Mouse (Mus musculus) hindbrain, embryonic 16.5 days (tissue): ENCODE data around the gene Ercc6. TPM values are rescaled to one million over a fixed set of nuclear protein-coding genes. Genes with fewer than 3 reads are reported as not detected.
A peak's percentile ranks its signal among the peaks of the same experiment; 100 is the strongest.

Source experiments
- ATAC-seq: fragments of 200-750 bp; cut with Nextera tagmentation; 2 replicates; pipeline ENCODE4 v1.8.0; 2017; ENCODE audit warnings: moderate TSS enrichment, moderate library complexity
- H3K27ac ChIP-seq: fragments of 300-500 bp; sonication (generic); 2 replicates; pipeline ENCODE4 v1.5.1; 2014; ENCODE audit warnings: low read depth, mild to moderate bottlenecking, control low read depth, low read length, moderate library complexity
- H3K27me3 ChIP-seq: fragments of 300-500 bp; sonication (generic); replicated peaks from 2 replicates; pipeline ENCODE4 v1.6.1; 2014; ENCODE audit warnings: low read length; ENCODE audit not compliant: control insufficient read depth, insufficient read depth
- H3K36me3 ChIP-seq: fragments of 300-500 bp; sonication (generic); 2 replicates; pipeline ENCODE4 v1.6.1; 2014; ENCODE audit warnings: mild to moderate bottlenecking, low read length, moderate library complexity, mixed read lengths; ENCODE audit not compliant: control insufficient read depth, insufficient read depth
- H3K4me1 ChIP-seq: fragments of 300-500 bp; sonication (generic); 2 replicates; pipeline ENCODE4 v1.6.1; 2014; ENCODE audit warnings: low read depth, low read length; ENCODE audit not compliant: control insufficient read depth, insufficient read depth
- H3K4me2 ChIP-seq: fragments of 300-500 bp; sonication (generic); 2 replicates; pipeline ENCODE4 v1.6.1; 2014; ENCODE audit warnings: mild to moderate bottlenecking, low read length, control low read depth, moderate library complexity
- H3K4me3 ChIP-seq: fragments of 300-500 bp; sonication (generic); 2 replicates; pipeline ENCODE4 v1.5.1; 2014; ENCODE audit warnings: mild to moderate bottlenecking, low read length, control low read depth, moderate library complexity
- H3K9ac ChIP-seq: fragments of 300-500 bp; sonication (generic); 2 replicates; pipeline ENCODE4 v1.6.1; 2014; ENCODE audit warnings: low read depth, mild to moderate bottlenecking, control low read depth, low read length, moderate library complexity
- H3K9me3 ChIP-seq: fragments of 300-500 bp; sonication (generic); 2 replicates; pipeline ENCODE4 v1.6.1; 2014; ENCODE audit warnings: mild to moderate bottlenecking, low read length, moderate library complexity; ENCODE audit not compliant: control insufficient read depth
- WGBS: fragments of 180-500 bp; shearing (Covaris S2); extraction: QIAGEN DNeasy Blood & Tissue Kit; methylation state at CpG from one replicate; pipeline ENCODE4 v1.1.7; 2014; 5-methylcytosine and 5-hydroxymethylcytosine counted together
- polyA plus RNA-seq: library from polyadenylated mRNA; unstranded; fragments of >200 nt; fragmentation: Nextera tagmentation; extraction: Ambion mirVana; gene quantifications from 2 replicates; pipeline ENCODE4 v1.2.1, GENCODE M21; 2015

The Ercc6 gene
- polyA plus RNA-seq, 1 experiment from 2014 or later, result 24.2 TPM

DNA sequence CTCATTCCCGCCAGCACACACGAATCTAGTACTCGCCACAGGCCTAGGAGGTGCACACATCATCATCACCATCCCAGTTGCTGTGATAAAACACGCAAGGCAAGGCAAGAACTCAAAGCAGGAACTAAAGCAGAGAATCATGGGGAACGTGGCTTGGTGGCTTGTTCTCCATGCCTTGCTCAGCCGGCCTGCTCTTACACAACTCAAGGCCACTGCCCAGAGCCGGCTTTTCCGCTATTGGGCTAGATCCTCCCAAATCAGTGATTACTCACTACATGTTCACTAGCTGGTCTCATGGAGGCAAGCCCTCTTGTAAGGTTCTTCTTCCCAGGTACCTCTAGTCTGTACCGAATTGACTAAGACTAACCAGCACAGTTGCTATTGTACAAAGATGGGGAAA is 70.4 kb downstream of the Ercc6 start:
- WGBS, result 89% methylated on average over 9 of the region's 9 CpGs
- Histone ChIP-seq H3K27me3 (no peaks in the 10 kb centered on the region), H3K4me3 (no peak overlapping the region), H3K9me3 (no peaks in the 10 kb centered on the region), H3K4me1 (no peaks in the 10 kb centered on the region), H3K36me3 (no peaks in the 10 kb centered on the region), H3K9ac (no peak overlapping the region), H3K27ac (no peak overlapping the region), H3K4me2 (no peak overlapping the region)
- no peak for ATAC-seq

DNA sequence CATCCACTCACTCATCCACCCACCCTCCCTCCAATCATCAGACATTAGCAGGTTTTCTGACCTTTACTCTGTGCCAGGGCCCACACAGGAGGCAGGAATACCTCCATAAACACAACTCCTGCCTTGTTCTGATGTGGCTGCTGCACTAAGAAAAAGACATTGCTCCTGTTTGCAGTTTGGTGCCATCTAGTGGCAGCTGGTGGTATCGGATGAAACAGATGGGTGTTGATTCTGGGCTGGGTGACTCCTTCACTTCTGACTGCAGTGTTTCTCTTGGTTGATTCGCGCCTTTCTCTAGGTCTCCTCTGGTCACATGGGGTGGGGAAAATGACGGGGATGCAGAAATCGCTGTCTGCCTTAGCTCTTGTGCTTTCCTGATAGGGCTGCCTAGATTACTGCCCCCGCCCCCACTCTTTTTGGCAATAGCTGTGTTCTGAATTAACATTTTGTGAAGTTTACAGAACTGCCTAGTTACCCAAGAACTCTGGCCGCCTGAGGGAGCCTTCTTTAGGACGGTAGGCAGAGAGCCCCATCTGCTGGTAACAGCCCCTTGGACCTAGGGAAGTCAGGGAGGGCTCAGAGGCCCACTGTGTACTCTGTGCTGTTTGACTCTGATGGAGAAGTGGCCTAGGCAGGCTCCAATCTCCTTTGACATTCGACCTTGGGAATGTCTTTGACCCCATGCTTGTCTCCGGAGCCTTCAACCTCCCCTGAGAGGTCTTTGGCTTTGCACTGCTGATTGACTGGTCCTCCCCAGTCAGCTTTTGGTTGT is 73.9 kb downstream of the Ercc6 start:
- Histone ChIP-seq H3K9me3 (no peaks in the 10 kb centered on the region), H3K4me2 (no peak overlapping the region), H3K27me3 (no peaks in the 10 kb centered on the region), H3K36me3 (no peaks in the 10 kb centered on the region), H3K9ac (no peak overlapping the region), H3K27ac (no peak overlapping the region), H3K4me1 (no peaks in the 10 kb centered on the region), H3K4me3 (no peak overlapping the region)
- WGBS, result 15% methylated on average over 10 of the region's 10 CpGs
- ATAC-seq, result peak; percentile 69

- H3K27ac ChIP-seq, result no peak overlapping the region
- WGBS, result 67% methylated on average over 3 of the region's 3 CpGs
- peaks cover 11% of the 10 kb centered on the region for H3K27me3 ChIP-seq
- H3K9me3 ChIP-seq, result no peaks in the 10 kb centered on the region
- ATAC-seq, result no peak
- H3K4me2 ChIP-seq, result no peak overlapping the region
- no peaks in the 10 kb centered on the region for H3K4me1 ChIP-seq
- H3K9ac ChIP-seq, result no peak overlapping the region
- no peaks in the 10 kb centered on the region for H3K36me3 ChIP-seq
- no peak overlapping the region for H3K4me3 ChIP-seq
Measured at GRCm38 (mm10) chr14:32590377-32590776, 77.1 kb downstream of the Ercc6 start.

DNA sequence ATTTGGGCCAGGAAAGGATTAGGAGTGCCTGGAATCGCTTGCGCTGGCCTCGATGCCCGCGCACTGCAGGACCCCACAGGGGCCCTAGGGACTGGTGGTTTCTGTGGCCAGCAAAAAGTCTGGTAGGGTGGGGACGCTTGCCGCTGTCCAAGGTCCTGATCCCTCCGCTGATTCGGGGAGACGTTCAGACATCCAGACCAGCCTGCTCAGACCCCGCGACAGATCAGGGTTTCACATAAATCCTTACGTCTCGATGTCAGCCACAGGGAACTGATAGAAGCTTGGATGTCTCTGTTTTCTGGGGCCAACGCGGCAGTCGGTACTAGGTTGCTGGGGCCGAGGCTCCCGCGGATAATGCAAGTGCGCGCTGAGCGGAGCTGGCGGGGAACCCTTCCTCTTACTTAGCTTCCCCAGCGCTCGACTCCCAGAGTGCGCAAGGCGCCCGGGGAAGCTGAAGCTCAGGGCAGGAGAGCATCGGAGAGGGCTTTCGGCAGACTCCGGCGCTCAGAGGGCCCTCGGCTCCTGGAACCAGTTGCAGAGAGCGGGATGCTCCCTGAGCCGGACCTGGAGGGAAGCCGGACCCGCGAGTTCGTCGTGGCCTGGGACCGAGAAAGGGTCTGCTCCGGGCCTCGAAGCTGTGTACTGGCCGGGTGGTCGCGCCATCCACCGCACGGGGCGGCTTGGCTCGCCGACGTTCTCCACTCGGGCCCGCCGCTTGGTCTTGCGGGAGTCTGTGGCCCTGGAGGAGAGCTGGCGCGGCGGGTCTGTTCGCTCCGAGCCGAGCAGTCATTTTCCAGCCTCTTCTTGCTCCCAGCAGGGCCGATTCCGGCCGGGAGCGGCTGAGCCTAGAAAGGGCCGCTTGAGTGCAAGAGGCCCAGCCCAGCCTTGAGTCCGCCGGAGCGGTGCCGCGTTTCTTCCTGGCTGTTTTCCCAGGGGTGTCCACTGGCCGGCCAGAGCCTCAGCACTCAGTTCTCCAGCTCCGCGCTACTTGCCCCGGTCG is 84.2 kb downstream of the Ercc6 start:
- under 1% methylated on average over 71 of the region's 78 CpGs for whole genome bisulfite sequencing
- Histone ChIP-seq H3K4me2 (peak overlapping the region; percentile 56), H3K27me3 (peaks cover 38% of the 10 kb centered on the region), H3K4me3 (peak overlapping the region; percentile 29), H3K4me1 (peaks cover 27% of the 10 kb centered on the region), H3K9ac (peak overlapping the region; percentile 57), H3K36me3 (no peaks in the 10 kb centered on the region), H3K9me3 (no peaks in the 10 kb centered on the region), H3K27ac (no peak overlapping the region)
- ATAC-seq, result no peak; the same call in 1 of the 2 replicates

GRCm38 (mm10) chr14:32598437-32599219 is 85.3 kb downstream of the Ercc6 start:
- 6% methylated on average over 23 of the region's 23 CpGs for WGBS
- H3K9ac ChIP-seq, result no peak overlapping the region
- H3K27me3 ChIP-seq, result peaks cover 43% of the 10 kb centered on the region
- peak; percentile 38; the same call in 1 of the 2 replicates for ATAC-seq
- H3K4me3 ChIP-seq, result peak overlapping the region; percentile 41; the same call in 1 of the 2 replicates
- H3K4me2 ChIP-seq, result peak overlapping the region; percentile 72
- no peak overlapping the region for H3K27ac ChIP-seq
- H3K9me3 ChIP-seq, result no peaks in the 10 kb centered on the region
- no peaks in the 10 kb centered on the region for H3K36me3 ChIP-seq
- H3K4me1 ChIP-seq, result peaks cover 27% of the 10 kb centered on the region

- Histone ChIP-seq H3K9ac (peak within 1 kb of the TSS; percentile 48), H3K4me2 (peak within 1 kb of the TSS; percentile 72), H3K27ac (no peak within 1 kb of the TSS; the same call in 1 of the 2 replicates), H3K36me3 (no peaks in the 10 kb centered on the region), H3K4me1 (peaks cover 27% of the 10 kb centered on the region), H3K4me3 (peak within 1 kb of the TSS; percentile 41), H3K9me3 (no peaks in the 10 kb centered on the region), H3K27me3 (peaks cover 43% of the 10 kb centered on the region)
- 1% methylated on average over 47 of the region's 53 CpGs for WGBS
- ATAC-seq, result peak; percentile 71
Measured at GRCm38 (mm10) chr14:32599290-32600041, 86.1 kb downstream of the Ercc6 start, which contains the start of gene Prrxl1. Gene Prrxl1 (plus strand): TSS chr14:32599407.

DNA sequence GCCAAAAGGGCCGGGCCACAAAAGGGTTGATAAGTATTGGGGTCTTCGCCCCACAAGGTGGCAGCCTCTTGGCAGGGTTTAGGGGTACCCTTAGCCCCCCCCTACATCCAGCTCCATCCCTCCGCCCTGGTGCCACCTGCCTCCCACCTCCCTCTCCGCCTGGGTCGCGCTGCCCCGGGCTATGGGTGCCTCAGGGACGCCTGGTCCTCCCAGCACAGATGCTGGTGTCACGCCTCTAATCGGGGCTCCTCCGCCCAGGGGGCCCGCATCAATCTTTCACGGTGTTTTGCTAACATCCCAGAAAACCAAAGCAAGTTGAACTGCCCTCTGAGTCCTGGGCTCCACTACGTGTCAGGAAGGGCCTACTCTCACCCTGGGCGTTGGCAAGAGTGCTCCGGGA is 86.8 kb downstream of the Ercc6 start:
- Histone ChIP-seq H3K27me3 (peaks cover 38% of the 10 kb centered on the region), H3K4me1 (peaks cover 27% of the 10 kb centered on the region), H3K27ac (no peak overlapping the region; the same call in 1 of the 2 replicates), H3K9me3 (no peaks in the 10 kb centered on the region), H3K4me2 (peak overlapping the region; percentile 72), H3K4me3 (peak overlapping the region; percentile 41), H3K9ac (peak overlapping the region; percentile 48; the same call in 1 of the 2 replicates), H3K36me3 (no peaks in the 10 kb centered on the region)
- WGBS, result 5% methylated on average over 16 of the region's 16 CpGs
- ATAC-seq, result peak; percentile 22; the same call in 1 of the 2 replicates

GRCm38 (mm10) chr14:32605508-32605907 is 92.2 kb downstream of the Ercc6 start:
- H3K27me3 ChIP-seq, result peaks cover 15% of the 10 kb centered on the region
- no peaks in the 10 kb centered on the region for H3K9me3 ChIP-seq
- H3K4me2 ChIP-seq, result peak overlapping the region; percentile 3; the same call in 1 of the 2 replicates
- no peak overlapping the region for H3K4me3 ChIP-seq
- H3K4me1 ChIP-seq, result peaks cover 3% of the 10 kb centered on the region; the same call in 1 of the 2 replicates
- 39% methylated on average over 15 of the region's 15 CpGs for WGBS
- no peaks in the 10 kb centered on the region for H3K36me3 ChIP-seq
- ATAC-seq, result no peak
- H3K9ac ChIP-seq, result no peak overlapping the region
- no peak overlapping the region for H3K27ac ChIP-seq
